27 mouse cellular contexts compared by ENCODE assay signal in the genomic region with DNA sequence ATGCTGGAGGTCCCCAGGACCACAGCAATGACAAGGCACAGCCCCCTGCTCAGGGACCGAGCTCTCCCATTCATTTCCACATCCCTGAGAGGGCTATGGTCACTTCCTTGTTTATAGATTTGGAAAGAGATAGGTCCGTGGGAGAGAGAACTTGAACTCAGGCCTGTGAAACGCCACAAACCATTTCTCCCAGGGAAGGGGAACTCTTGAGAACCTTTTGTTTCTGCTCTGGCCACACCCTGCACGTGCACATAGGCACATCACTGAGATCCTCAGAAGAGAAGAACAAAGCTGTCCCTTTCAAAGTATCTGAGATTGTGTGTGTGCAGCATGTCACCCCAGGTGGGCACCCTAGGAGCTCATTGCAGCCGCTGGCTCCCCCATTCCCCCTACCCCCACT. TPM values are rescaled to one million over a fixed set of nuclear protein-coding genes. Genes with fewer than 3 reads are reported as not detected.
A peak's percentile ranks its signal among the peaks of the same experiment; 100 is the strongest.
DNase-seq lines count a peak whose midpoint lies in the region; ATAC-seq and TF ChIP-seq lines count a peak whose summit lies in the region.
"Had no signal": no experiment of that assay in that cellular context is flagged by ENCODE, and none has a peak within 500 bp of the region (broad histone marks: within the 10 kb centered on the region; RNA-seq: fewer than 3 reads in every experiment).

No protein-coding gene starts in this region.

- no peaks in the 10 kb centered on the region for H3K27me3 ChIP-seq in forebrain, postnatal 0 days (ENCODE audit: insufficient read depth, low read length)
- no peaks in the 10 kb centered on the region for H3K27me3 ChIP-seq in forebrain, embryonic 14.5 days (replicated peaks; ENCODE audit: control insufficient read depth, insufficient read depth, low read length)

- no peaks in the 10 kb centered on the region for H3K4me1 ChIP-seq in forebrain, postnatal 0 days (ENCODE audit: insufficient read depth)
- no peaks in the 10 kb centered on the region for H3K4me1 ChIP-seq in forebrain, embryonic 14.5 days (ENCODE audit: control insufficient read depth, insufficient read depth, low read length)
- H3K4me1 ChIP-seq: embryonic facial prominence, embryonic 10.5 days; embryonic facial prominence, embryonic 13.5 days; forebrain, embryonic 12.5 days; heart, embryonic 12.5 days; heart, embryonic 15.5 days; hindbrain, embryonic 10.5 days; hindbrain, embryonic 13.5 days had no signal

- TF ChIP-seq CTCF in forebrain, postnatal 0 days (IDR thresholded peaks at IDR 0.05; ENCODE audit: low read depth), result no peak

- H3K9ac ChIP-seq in forebrain, postnatal 0 days, result no peak overlapping the region
- H3K9ac ChIP-seq in forebrain, embryonic 14.5 days (ENCODE audit: low read length), result no peak overlapping the region
- H3K9ac ChIP-seq: embryonic facial prominence, embryonic 13.5 days; forebrain, embryonic 12.5 days; heart, embryonic 12.5 days; heart, embryonic 15.5 days; hindbrain, embryonic 13.5 days had no signal

- whole genome bisulfite sequencing in forebrain, postnatal 0 days, result 70% methylated on average over 5 of the region's 5 CpGs
- WGBS in forebrain, embryonic 14.5 days, result 77% methylated on average over 5 of the region's 5 CpGs

- no peak overlapping the region for H3K4me3 ChIP-seq in forebrain, postnatal 0 days (ENCODE audit: low read depth, low read length)
- H3K4me3 ChIP-seq in forebrain, embryonic 14.5 days (ENCODE audit: low read depth, low read length), result no peak overlapping the region
- H3K4me3 ChIP-seq: embryonic facial prominence, embryonic 10.5 days; embryonic facial prominence, embryonic 13.5 days; erythroblast, embryonic 14.5 days; forebrain, embryonic 12.5 days; heart, embryonic 12.5 days; heart, embryonic 15.5 days; hindbrain, embryonic 10.5 days; hindbrain, embryonic 13.5 days had no signal

- ATAC-seq in megakaryocyte, adult 5-6 weeks (ENCODE audit: poor library complexity, severe bottlenecking), result peak; percentile 53; the same call in 1 of the 2 replicates
- ATAC-seq in forebrain, postnatal 0 days, result no peak
- no peak for ATAC-seq in forebrain, embryonic 14.5 days
- ATAC-seq: hindbrain, embryonic 16.5 days; Patski had no signal

- peak; percentile 40 to 65 for DNase-seq in lung, adult 18-20 months
- no peak for DNase-seq in lung, postnatal 4 days
- peak; percentile 50 for DNase-seq in lung, postnatal 14 days
- no peak for DNase-seq in forebrain, postnatal 0 days
- DNase-seq in kidney, adult 8-10 months, result no peak
- DNase-seq in forebrain, embryonic 14.5 days (ENCODE audit: low spot score), result no peak
- DNase-seq: adrenal gland, postnatal 10 days; adrenal gland, postnatal 36 days; gastrocnemius, postnatal 25 days; heart, adult 18-20 months; heart, postnatal 10 days; heart, postnatal 36 days had no signal

- no peaks in the 10 kb centered on the region for H3K36me3 ChIP-seq in forebrain, postnatal 0 days (ENCODE audit: insufficient read depth)
- H3K36me3 ChIP-seq in forebrain, embryonic 14.5 days (ENCODE audit: control insufficient read depth, insufficient read depth, low read length), result no peaks in the 10 kb centered on the region
- H3K36me3 ChIP-seq: embryonic facial prominence, embryonic 10.5 days; embryonic facial prominence, embryonic 13.5 days; forebrain, embryonic 12.5 days; G1E; heart, embryonic 12.5 days; heart, embryonic 15.5 days; hindbrain, embryonic 10.5 days; hindbrain, embryonic 13.5 days had no signal

- no peak overlapping the region for H3K27ac ChIP-seq in forebrain, postnatal 0 days (ENCODE audit: low read depth, low read length)
- H3K27ac ChIP-seq in forebrain, embryonic 14.5 days (ENCODE audit: low read depth, low read length), result no peak overlapping the region
- H3K27ac ChIP-seq: embryonic facial prominence, embryonic 10.5 days; embryonic facial prominence, embryonic 13.5 days; forebrain, embryonic 12.5 days; heart, embryonic 15.5 days; hindbrain, embryonic 10.5 days; hindbrain, embryonic 13.5 days had no signal

- no peak overlapping the region for H3K4me2 ChIP-seq in forebrain, postnatal 0 days (ENCODE audit: low read depth)
- no peak overlapping the region for H3K4me2 ChIP-seq in forebrain, embryonic 14.5 days (ENCODE audit: low read length)
- H3K4me2 ChIP-seq: embryonic facial prominence, embryonic 13.5 days; forebrain, embryonic 12.5 days; heart, embryonic 12.5 days; heart, embryonic 15.5 days; hindbrain, embryonic 13.5 days had no signal

- no peaks in the 10 kb centered on the region for H3K9me3 ChIP-seq in forebrain, postnatal 0 days (ENCODE audit: low read length)
- no peaks in the 10 kb centered on the region for H3K9me3 ChIP-seq in forebrain, embryonic 14.5 days (replicated peaks; ENCODE audit: control insufficient read depth, low read length)
- H3K9me3 ChIP-seq: embryonic facial prominence, embryonic 10.5 days; embryonic facial prominence, embryonic 13.5 days; forebrain, embryonic 12.5 days; G1E; heart, embryonic 12.5 days; heart, embryonic 15.5 days; hindbrain, embryonic 10.5 days; hindbrain, embryonic 13.5 days had no signal

RNA-seq across cellular contexts. Expression of a gene that starts 10.9 kb away (rescaled TPM):
- 7.3 and 9.0 TPM in 2 replicates for total RNA-seq in megakaryocyte, adult 5-6 weeks (2015)
- 3.2 and 6.9 TPM in 2 replicates for total RNA-seq in megakaryocyte, adult 5-6 weeks (2017)
- total RNA-seq in forebrain, postnatal 0 days (2014; rRNA removed), result 10.3 and 14.3 TPM in 2 replicates
- 5.3 and 8.0 TPM in 2 replicates for polyA plus RNA-seq in forebrain, postnatal 0 days (2015; fragmentation: Nextera tagmentation; extraction: Ambion mirVana)
- polyA plus RNA-seq in forebrain, embryonic 14.5 days (2014; fragmentation: Nextera tagmentation; extraction: Ambion mirVana), result 1.9 and 3.1 TPM in 2 replicates
- total RNA-seq: G1E had no signal
- polyA plus RNA-seq: erythroblast, embryonic 14.5 days; G1E had no signal

RNA-seq across cellular contexts. Expression of a gene that starts 15.8 kb away (rescaled TPM):
- total RNA-seq in megakaryocyte, adult 5-6 weeks (2015), result not detected in 2 replicates
- not detected in 2 replicates for total RNA-seq in megakaryocyte, adult 5-6 weeks (2017)
- total RNA-seq in forebrain, postnatal 0 days (2014; rRNA removed), result not detected in 2 replicates
- not detected in 2 replicates for polyA plus RNA-seq in forebrain, postnatal 0 days (2015; fragmentation: Nextera tagmentation; extraction: Ambion mirVana)
- not detected in 2 replicates for polyA plus RNA-seq in forebrain, embryonic 14.5 days (2014; fragmentation: Nextera tagmentation; extraction: Ambion mirVana)
- total RNA-seq: adrenal gland, adult 18-20 months; adrenal gland, postnatal 10 days; adrenal gland, postnatal 36 days; common myeloid progenitor, adult 5-6 weeks; G1E; gastrocnemius, adult 8-10 months; gastrocnemius, postnatal 25 days; heart, adult 18-20 months; heart, postnatal 10 days; heart, postnatal 36 days had no signal
- polyA plus RNA-seq: embryonic facial prominence, embryonic 10.5 days; embryonic facial prominence, embryonic 13.5 days; erythroblast, embryonic 14.5 days; forebrain, embryonic 12.5 days; G1E; heart, embryonic 12.5 days; heart, embryonic 15.5 days; hindbrain, embryonic 10.5 days; hindbrain, embryonic 16.5 days; Patski had no signal

RNA-seq across cellular contexts. Expression of a gene that starts 25.5 kb away (rescaled TPM):
- 0.30 TPM in 1 of 2 replicates, not detected in the other for total RNA-seq in megakaryocyte, adult 5-6 weeks (2015)
- 0.37 TPM in 1 of 2 replicates, not detected in the other for total RNA-seq in megakaryocyte, adult 5-6 weeks (2017)
- 41.9 and 55.8 TPM in 2 replicates for total RNA-seq in forebrain, postnatal 0 days (2014; rRNA removed)
- polyA plus RNA-seq in forebrain, postnatal 0 days (2015; fragmentation: Nextera tagmentation; extraction: Ambion mirVana), result 40.7 and 62.7 TPM in 2 replicates
- polyA plus RNA-seq in forebrain, embryonic 14.5 days (2014; fragmentation: Nextera tagmentation; extraction: Ambion mirVana), result 26.0 and 32.5 TPM in 2 replicates
- polyA plus RNA-seq: G1E had no signal

RNA-seq across cellular contexts. Expression of a gene that starts 29.3 kb away (rescaled TPM):
- 0.07 TPM in 1 of 2 replicates, not detected in the other for total RNA-seq in megakaryocyte, adult 5-6 weeks (2015)
- not detected in 2 replicates for total RNA-seq in megakaryocyte, adult 5-6 weeks (2017)
- total RNA-seq in forebrain, postnatal 0 days (2014; rRNA removed), result 0.92 and 2.8 TPM in 2 replicates
- polyA plus RNA-seq in forebrain, postnatal 0 days (2015; fragmentation: Nextera tagmentation; extraction: Ambion mirVana), result 0.80 and 1.5 TPM in 2 replicates
- polyA plus RNA-seq in forebrain, embryonic 14.5 days (2014; fragmentation: Nextera tagmentation; extraction: Ambion mirVana), result 0.48 and 0.57 TPM in 2 replicates
- total RNA-seq: common myeloid progenitor, adult 5-6 weeks; G1E; gastrocnemius, adult 8-10 months; gastrocnemius, postnatal 25 days had no signal
- polyA plus RNA-seq: erythroblast, embryonic 14.5 days; G1E; heart, embryonic 12.5 days; Patski had no signal

RNA-seq across cellular contexts. Expression of a gene that starts 58.0 kb away (rescaled TPM):
- total RNA-seq in megakaryocyte, adult 5-6 weeks (2015), result 40.4 and 42.5 TPM in 2 replicates
- 45.6 and 49.4 TPM in 2 replicates for total RNA-seq in megakaryocyte, adult 5-6 weeks (2017)
- total RNA-seq in forebrain, postnatal 0 days (2014; rRNA removed), result 150 and 222 TPM in 2 replicates
- 79.1 and 115 TPM in 2 replicates for polyA plus RNA-seq in forebrain, postnatal 0 days (2015; fragmentation: Nextera tagmentation; extraction: Ambion mirVana)
- 76.2 and 93.6 TPM in 2 replicates for polyA plus RNA-seq in forebrain, embryonic 14.5 days (2014; fragmentation: Nextera tagmentation; extraction: Ambion mirVana)

Comparison
In these comparisons a context has a peak if more than half of its experiments do, and no peak if none do; other contexts are left out.
1. DNase-seq: peak in lung, adult 18-20 months (2 of 2) and lung, postnatal 14 days (single experiment); none in lung, postnatal 4 days (0 of 2), forebrain, postnatal 0 days (single experiment), kidney, adult 8-10 months (0 of 2) and forebrain, embryonic 14.5 days (single experiment).
2. RNA of a gene that starts 25.5 kb away (total RNA-seq): 41.9 to 55.8 TPM in forebrain, postnatal 0 days; 0.30 to 0.37 TPM in megakaryocyte, adult 5-6 weeks; every median in the first group is over 10 times any median in the second.